Mouse (Mus musculus) small intestine, adult 2 months (tissue): ENCODE measurements at regions not wholly inside any gene's neighbourhood (a gene's known extent, or its start where the extent isn't known, plus 50 kb on each side); places are given as distances from the start of the nearest gene placed in this dataset.

Source experiments
- H3K27ac ChIP-seq: fragments of 200-500 bp; 2 replicates; pipeline ENCODE4 v1.5.1; 2012; ENCODE audit warnings: low read depth, low read length, control low read depth, inconsistent platforms; ENCODE audit not compliant: insufficient read depth
- H3K27me3 ChIP-seq: fragments of 200-500 bp; 2 replicates; pipeline ENCODE4 v1.6.1; 2012; ENCODE audit warnings: mild to moderate bottlenecking, moderate library complexity, low read length, inconsistent platforms; ENCODE audit not compliant: control insufficient read depth, insufficient read depth
- H3K36me3 ChIP-seq: fragments of 200-500 bp; 2 replicates; pipeline ENCODE4 v1.6.1; 2012; ENCODE audit warnings: mild to moderate bottlenecking, low read length, control low read depth, inconsistent platforms; ENCODE audit not compliant: control insufficient read depth, insufficient read depth
- H3K4me1 ChIP-seq: fragments of 200-500 bp; 2 replicates; pipeline ENCODE4 v1.6.1; 2012; ENCODE audit warnings: low read length, inconsistent platforms, mixed read lengths; ENCODE audit not compliant: control insufficient read depth, insufficient read depth, insufficient read length
- H3K4me3 ChIP-seq: fragments of 200-500 bp; 2 replicates; pipeline ENCODE4 v1.5.1; 2012; ENCODE audit warnings: low read depth, mild to moderate bottlenecking, control low read depth, inconsistent platforms, low read length, moderate library complexity
- CTCF ChIP-seq: fragments of 200-500 bp; IDR thresholded peaks from 2 replicates; pipeline ENCODE4 v1.5.1; 2012; ENCODE audit warnings: low read depth, mild to moderate bottlenecking, control low read depth, inconsistent platforms, low read length, moderate library complexity, mixed read lengths; ENCODE audit not compliant: insufficient replicate concordance, insufficient read length; ENCODE audit errors: extremely low read depth
- POLR2A ChIP-seq: fragments of 200-500 bp; IDR thresholded peaks from 2 replicates; pipeline ENCODE4 v1.6.1; 2012; ENCODE audit warnings: low read depth, mild to moderate bottlenecking, control low read depth, inconsistent platforms, low read length, moderate library complexity
- WGBS: fragments of 180-500 bp; shearing (Covaris S2); methylation state at CpG from one replicate; pipeline ENCODE4 v1.1.7; 2018; 5-methylcytosine and 5-hydroxymethylcytosine counted together

DNA sequence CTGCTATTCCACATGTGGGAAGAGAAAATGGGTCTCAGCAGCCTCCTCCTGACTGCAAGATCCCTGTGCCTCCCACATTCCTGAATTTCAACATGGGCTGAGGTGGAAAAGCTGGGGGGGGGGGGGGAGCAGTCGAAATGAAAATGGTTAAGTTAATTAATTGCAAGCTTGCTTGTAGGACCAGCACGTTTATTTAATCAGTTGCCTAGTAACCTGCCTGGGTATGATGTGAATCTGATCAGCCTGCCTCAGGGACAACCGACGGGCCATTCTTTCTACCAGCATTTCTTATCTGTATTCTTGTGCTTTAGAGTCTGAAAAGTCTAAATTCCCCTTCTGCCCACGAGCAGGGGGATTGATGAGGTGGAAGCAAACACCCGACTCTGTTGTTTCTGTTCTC, 569.9 kb upstream of the Nox3 start:
- Histone ChIP-seq H3K27me3 (no peaks in the 10 kb centered on the region), H3K27ac (no peak overlapping the region), H3K36me3 (no peaks in the 10 kb centered on the region), H3K4me3 (no peak overlapping the region), H3K4me1 (no peaks in the 10 kb centered on the region)
- WGBS = 11% methylated on average over 6 of the region's 6 CpGs
- TF ChIP-seq CTCF (no peak), POLR2A (no peak)

- Histone ChIP-seq H3K4me1 (no peaks in the 10 kb centered on the region), H3K27ac (no peak overlapping the region), H3K36me3 (no peaks in the 10 kb centered on the region), H3K4me3 (no peak overlapping the region), H3K27me3 (no peaks in the 10 kb centered on the region)
- WGBS = 12% methylated on average over 5 of the region's 5 CpGs
- TF ChIP-seq CTCF (no peak), POLR2A (no peak)
These were observed 570.4 kb upstream of the Nox3 start for GRCm38 (mm10) chr17:4266487-4266886.

DNA sequence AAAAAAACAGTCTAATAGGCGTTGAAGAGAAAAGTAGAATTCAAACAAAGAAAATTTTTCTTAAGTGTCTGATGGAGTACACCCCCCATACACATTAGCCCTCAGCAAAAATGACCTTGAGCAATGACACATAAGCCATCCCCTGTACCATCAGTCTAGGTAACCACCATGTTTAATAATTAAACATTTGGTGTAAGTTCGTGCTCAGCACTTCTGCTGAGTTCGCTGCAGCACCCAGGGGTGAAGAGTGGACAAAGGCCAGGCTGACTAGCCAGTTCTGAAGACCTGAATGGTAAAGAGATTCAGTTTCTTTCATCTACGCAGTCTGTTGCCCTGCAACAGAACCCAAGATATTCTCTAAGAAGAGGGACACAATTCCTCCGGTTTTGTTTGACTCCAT, 572.3 kb upstream of the Nox3 start:
- Histone ChIP-seq H3K4me3 (no peak overlapping the region), H3K36me3 (no peaks in the 10 kb centered on the region), H3K27ac (no peak overlapping the region), H3K27me3 (no peaks in the 10 kb centered on the region), H3K4me1 (no peaks in the 10 kb centered on the region)
- WGBS = 55% methylated on average over 5 of the region's 5 CpGs
- TF ChIP-seq CTCF (no peak), POLR2A (no peak)

GRCm38 (mm10) chr17:4272456-4272855, 576.4 kb upstream of the Nox3 start:
- WGBS = 68% methylated on average over 5 of the region's 5 CpGs
- Histone ChIP-seq H3K4me1 (no peaks in the 10 kb centered on the region), H3K36me3 (no peaks in the 10 kb centered on the region), H3K27ac (no peak overlapping the region), H3K27me3 (no peaks in the 10 kb centered on the region), H3K4me3 (no peak overlapping the region)
- TF ChIP-seq CTCF = no peak
- no peak for TF ChIP-seq POLR2A

GRCm38 (mm10) chr17:4276722-4277121, 580.7 kb upstream of the Nox3 start:
- 74% methylated on average over 4 of the region's 4 CpGs for WGBS
- no peak for TF ChIP-seq POLR2A
- no peak for TF ChIP-seq CTCF
- H3K36me3 ChIP-seq = no peaks in the 10 kb centered on the region
- H3K27me3 ChIP-seq = no peaks in the 10 kb centered on the region
- no peak overlapping the region for H3K4me3 ChIP-seq
- no peaks in the 10 kb centered on the region for H3K4me1 ChIP-seq
- H3K27ac ChIP-seq = no peak overlapping the region

DNA sequence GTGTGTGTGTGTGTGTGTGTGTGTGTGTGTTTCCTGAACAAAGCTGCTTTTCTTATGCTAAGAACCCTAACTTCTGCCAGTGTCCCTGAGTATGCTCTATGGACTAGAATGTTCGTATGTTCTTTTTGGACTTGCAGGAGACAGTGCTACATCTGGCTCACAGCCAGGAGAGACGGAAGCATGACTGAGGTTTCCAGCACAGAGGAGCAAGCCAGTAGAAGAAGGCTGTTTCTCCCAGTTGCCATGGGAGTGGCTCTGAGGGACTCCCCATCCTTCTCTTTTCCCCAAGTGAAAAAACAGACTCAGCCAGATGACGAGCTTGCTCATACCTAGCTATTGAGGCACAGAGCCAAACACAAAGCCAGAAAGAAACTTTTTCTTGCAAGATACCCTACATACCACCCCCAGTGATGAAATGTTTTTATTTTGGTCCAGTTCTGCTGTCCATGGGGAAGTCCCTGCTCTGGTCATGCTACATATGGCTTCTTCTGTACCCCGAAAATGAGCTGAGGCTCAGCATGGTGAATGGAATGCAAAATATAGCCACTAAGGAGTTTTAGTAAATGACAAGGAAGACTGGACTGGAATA, 582.3 kb upstream of the Nox3 start:
- Histone ChIP-seq H3K4me3 (no peak overlapping the region), H3K27ac (no peak overlapping the region), H3K27me3 (no peaks in the 10 kb centered on the region), H3K4me1 (no peaks in the 10 kb centered on the region), H3K36me3 (no peaks in the 10 kb centered on the region)
- no peak for TF ChIP-seq CTCF
- no peak for TF ChIP-seq POLR2A
- 70% methylated on average over 4 of the region's 4 CpGs for WGBS

DNA sequence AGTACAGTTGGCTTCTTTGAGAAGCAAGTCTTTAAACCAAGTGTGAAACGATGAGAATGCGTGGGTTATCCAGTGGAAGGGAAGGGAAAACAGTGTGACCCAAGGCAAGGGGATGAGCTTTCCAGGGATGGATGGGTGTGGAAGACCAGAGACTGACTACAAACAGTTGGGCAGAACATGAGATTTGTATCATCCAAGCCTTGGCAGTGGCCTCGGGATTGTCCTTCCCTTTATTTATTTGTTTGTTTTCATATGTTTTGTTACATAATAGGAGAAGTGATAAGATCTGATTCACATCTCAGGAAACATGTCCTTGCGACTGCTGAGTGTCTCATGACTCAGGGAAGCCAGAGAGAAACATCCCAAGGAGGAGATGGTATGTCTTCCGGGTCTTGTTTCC, 585.4 kb upstream of the Nox3 start:
- WGBS = 80% methylated on average over 5 of the region's 5 CpGs
- no peak overlapping the region for H3K4me3 ChIP-seq

More for the DNA sequence above, 585.4 kb upstream of the Nox3 start:
- no peaks in the 10 kb centered on the region for H3K27me3 ChIP-seq
- no peaks in the 10 kb centered on the region for H3K36me3 ChIP-seq
- TF ChIP-seq POLR2A = no peak
- TF ChIP-seq CTCF = no peak
- H3K4me1 ChIP-seq = no peaks in the 10 kb centered on the region
- no peak overlapping the region for H3K27ac ChIP-seq
